Mouse (Mus musculus): ENCODE results near the gene Aamp.

Aamp gene

DNA sequence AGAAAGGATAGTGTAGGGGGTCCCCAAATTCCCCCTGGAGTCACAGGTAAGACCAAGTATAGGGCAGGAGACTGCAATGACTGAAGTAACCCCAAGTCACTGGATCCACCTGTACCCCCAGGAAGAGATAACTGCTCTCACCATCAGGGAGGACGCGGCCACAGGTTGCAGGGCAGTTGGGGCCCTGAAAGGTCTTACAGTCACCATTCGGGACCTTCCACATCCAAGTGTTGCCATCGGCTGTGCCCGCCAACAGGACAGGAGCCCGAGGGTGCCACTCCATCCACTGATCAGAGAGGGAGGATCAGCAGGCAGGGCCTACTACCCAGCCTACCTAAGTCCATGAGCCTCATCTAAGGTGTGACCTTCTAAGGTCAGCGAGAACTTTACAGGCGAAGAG, 2.7 kb downstream of the Aamp start:
- no peak for DNase-seq (ENCODE audit: low spot score)

DNA sequence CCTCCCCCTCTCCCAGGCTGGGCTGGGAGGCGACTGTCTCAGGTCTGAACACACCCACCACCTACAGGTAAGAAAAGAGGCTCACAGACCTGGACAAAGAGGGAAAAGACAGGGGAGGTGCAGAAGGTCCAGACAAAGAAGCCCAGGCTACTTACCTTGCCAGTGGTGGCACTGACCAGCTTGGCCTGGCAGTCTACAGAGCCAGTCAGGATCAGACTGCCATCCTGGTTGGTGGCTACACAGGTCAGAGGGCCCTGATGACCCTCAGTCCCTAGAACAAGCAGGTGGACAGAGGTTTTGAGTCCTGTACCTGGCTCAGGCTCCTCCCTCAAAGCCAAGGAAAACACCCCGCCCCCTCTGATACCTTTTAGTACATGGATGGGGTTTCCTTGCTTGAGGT, 3.2 kb downstream of the Aamp start:
- no peak for DNase-seq (ENCODE audit: low spot score)

DNA sequence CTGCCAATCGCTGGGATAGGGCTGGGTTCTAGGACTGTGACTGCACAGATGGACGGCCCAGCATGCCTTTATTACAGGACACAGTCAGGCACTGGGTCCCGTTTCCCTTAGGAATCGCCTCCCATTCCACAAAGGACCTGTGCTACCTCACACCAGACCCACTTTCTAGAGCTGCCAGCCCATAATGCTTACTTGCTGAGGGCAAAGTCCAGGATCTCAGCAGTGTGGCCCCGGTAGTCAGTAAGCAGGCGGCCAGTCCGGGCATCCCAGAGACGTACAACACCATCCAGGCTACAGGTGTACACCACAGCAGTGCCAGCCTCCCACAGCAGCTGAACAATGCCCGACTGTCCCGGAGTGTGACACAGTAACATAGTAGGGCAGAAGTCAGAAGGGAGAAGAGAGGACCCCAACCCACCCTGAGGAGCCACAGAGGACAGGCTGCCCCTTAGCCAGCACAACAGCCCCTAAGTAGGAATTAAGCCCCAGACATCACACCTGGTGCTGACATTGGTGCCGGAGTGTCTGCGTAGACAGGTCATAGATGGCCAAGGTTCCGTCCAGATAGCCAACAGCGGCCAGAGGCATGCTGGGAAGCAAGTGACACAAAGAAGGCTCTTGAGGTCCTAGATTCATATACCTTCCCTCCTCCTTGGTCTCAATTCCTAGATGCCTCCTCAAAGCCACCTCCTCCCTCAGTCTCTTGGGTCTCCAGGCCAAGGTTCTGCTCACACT, 3.8 kb downstream of the Aamp start:
- DNase-seq (ENCODE audit: low spot score) = no peak

DNA sequence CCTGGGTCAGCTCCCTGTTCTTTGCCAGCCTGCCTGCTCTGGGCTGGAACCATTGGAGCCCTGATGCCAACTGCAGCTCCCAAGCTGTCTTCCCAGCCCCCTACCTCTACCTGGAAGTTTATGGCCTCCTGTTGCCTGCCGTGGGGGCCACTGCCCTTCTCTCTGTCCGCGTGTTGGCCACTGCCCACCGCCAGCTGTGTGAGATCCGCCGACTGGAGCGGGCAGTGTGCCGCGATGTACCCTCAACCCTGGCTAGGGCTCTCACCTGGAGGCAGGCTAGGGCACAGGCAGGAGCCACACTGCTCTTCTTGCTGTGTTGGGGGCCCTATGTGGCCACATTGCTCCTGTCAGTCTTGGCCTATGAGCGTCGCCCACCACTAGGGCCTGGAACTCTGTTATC, 5.5 kb downstream of the Aamp start:
- no peak for DNase-seq (ENCODE audit: low spot score)

DNA sequence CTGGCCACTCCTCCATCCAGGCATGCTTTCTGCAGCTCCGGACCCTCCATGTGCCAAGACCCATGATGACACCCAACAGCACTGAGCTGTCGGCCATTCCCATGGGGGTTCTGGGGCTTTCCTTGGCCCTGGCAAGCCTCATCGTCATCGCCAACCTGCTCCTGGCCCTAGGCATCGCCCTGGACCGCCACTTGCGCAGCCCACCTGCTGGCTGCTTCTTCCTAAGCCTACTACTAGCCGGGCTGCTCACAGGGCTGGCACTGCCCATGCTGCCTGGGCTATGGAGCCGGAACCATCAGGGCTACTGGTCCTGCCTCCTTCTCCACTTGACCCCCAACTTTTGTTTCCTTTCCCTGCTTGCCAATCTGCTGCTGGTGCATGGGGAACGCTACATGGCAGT, 6.0 kb downstream of the Aamp start, which contains the start of gene Gpbar1:
TSS of gene Gpbar1 (plus strand) at position 13 of the 400 bp plus-strand sequence.
- no peak for DNase-seq (ENCODE audit: low spot score)

DNA sequence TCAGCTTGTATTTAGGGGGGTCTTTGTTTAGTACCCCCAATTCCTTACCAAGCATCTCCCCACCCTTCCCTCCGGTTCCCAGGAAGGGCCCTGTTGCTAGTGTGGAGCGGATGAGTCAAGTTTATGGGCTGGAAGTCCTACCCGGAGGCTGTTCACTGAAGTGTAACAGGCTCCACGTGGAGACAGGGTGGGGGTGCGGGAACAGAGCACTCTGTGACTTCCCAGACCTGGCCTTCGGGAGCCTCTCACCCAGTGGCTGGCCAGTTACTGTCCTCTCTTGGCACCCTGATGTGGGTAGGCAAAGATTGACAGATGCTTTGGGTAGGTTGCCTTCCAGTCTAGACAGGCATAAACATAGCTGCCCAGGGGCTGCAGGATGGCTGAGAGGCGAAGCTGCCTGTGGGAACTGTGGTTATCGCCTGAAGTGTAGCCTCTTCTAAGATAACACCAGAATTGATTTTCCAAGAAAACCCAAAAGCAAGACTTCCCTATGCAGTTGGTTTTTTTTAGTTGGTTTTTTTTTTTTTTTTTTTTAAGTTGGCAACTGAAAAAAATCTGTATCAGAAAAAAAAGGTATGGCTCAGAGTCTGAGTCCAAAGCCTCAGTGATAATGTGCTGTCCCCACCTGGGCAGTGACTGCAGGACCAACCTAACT, 6.5 kb downstream of the Aamp start:
- no peak for DNase-seq (ENCODE audit: low spot score)

DNA sequence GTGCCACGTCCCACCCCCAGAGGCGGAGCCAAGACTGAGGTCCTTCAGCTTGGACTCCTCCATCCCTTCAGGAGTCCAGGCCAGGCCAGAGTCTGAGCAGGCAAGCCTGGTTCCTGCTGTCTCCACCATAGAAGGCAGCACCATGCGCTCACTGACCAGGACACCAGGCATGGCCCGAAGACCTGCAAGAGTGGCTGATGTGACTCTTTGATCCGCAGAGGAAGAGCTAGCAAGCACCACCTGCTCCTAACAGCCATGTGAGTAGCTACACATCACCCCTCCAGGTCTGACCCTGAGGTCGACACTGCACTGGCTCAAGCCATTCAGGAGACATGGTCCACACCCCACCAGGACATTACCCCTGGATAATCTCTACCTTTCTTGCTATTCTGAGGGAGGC, 7.5 kb downstream of the Aamp start:
- no peak for DNase-seq (ENCODE audit: low spot score)

DNA sequence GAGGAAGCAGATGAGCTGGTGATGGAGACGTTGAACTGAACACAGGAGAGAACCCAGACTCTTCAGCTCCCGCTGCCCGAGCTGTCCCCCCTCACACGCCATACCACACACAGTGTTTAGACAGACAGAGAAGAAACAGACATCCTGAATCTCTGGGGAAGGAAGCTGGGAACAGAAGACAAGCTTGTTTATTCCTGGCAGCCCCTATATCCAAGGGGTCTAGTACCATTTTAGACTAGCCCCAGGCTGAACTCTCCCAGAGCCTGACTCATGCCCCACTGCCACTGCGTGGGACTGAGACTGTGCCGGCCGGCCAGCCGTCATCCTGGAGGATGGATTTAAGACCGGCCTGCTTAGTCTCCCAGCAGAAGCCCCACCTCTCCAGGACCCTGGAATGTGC, 9.5 kb downstream of the Aamp start:
- DNase-seq (ENCODE audit: low spot score) = no peak

DNA sequence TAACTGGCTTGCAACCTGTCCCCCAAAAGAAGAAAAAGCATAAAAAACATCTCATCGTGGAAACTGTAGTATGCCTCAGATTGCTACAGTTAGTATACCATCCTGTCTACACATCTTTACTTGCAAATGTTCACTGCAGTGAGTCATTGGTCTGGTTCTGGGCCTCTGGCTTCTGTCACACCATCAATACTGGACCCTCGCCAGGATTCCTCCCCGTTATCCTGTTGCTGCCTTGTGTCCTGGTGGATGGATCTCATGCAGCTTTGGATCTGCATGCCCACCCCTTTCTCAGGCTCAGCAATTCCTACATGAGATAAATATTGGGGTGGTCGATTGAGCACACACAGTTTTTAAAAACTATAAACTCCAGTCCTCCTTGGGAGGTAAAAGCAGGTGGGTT, 12.9 kb downstream of the Aamp start:
- no peak for DNase-seq (ENCODE audit: low spot score)

DNA sequence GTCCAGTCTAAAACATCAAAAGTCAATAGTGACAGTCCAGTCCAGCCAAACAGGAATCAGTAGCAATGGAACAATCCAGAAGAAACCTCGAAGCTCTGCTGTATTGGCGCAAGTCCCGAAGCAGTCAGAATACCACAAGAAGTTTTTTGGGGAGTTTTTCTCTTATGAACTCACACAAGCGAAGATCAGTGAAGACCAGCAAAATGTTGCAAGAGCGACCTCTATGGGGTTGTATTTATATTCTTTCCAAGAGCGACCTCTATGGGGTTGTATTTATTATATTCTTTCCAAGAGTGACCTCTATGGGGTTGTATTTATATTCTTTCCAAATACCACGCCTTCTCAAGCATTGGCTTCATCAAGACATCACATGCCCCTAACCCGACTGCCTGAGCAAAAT, 15.8 kb downstream of the Aamp start:
- DNase-seq (ENCODE audit: low spot score) = no peak

DNA sequence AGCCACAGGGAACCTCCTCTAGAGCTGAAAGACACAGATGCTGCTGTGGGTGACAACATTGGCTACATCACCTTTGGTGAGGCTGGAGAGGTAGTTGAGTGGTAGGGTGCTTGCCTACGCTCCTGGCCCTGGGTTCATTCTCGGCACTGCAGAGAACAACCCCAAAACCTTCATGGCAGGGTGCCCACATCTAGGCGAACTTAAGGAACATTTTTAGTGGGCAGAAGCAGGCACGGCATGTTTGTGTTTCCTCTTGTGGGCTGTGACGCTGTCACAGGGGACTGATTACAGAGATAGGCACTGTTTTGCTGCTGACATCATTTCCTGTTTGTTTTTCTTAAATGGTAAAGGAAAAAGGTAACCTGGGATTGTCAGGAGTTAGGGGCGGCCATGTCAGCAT, 22.0 kb downstream of the Aamp start:
- DNase-seq (ENCODE audit: low spot score) = no peak

DNA sequence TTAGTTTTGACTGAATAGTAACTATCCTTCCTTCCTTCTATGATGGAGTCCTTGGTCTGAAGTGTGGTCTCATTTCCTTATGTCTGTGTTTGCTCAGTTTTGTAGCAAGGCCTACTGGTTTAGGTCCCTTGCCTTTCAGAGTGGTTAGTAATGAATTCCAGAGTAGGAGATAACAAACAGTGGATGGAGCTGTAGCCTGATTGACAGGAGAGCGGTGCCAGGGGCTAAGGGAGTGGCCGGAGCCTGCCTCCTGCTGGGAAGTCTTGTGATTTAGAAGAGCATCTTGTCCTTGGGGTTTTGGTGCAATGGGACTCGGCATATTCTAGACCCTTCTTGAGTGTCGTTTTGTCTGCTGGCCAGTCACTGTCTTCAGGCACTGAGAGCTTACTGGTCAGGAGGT, 27.8 kb downstream of the Aamp start:
- DNase-seq (ENCODE audit: low spot score) = no peak

DNA sequence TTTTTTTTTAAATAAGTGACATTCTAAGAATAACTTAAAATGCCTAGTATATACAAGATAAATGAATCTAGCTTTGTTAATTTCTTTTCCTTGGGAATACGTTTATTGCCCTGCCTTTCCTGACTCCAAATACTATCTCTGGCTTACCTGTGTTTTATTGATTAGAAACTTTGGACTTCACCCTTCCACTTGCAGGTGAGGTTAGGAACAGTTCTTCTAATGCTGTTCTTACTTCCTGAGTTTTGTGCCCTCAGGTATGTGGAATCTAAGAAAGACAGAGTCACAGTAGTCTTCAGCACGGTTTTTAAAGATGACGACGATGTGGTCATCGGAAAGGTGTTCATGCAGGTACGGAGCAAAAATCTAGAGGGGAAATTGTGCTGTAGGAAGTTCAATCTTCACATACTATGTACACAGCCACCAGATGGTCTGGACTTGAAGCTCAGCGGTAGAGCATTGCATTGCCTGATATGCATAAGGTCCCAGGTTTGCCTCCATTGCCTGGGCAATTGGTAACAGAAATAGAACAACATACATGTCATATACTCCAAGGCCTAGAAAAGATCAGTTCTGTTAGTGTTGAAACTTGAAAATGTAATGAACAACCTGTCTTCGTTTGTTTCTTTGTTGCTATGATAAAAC, 28.7 kb downstream of the Aamp start:
- no peak for DNase-seq (ENCODE audit: low spot score)

DNA sequence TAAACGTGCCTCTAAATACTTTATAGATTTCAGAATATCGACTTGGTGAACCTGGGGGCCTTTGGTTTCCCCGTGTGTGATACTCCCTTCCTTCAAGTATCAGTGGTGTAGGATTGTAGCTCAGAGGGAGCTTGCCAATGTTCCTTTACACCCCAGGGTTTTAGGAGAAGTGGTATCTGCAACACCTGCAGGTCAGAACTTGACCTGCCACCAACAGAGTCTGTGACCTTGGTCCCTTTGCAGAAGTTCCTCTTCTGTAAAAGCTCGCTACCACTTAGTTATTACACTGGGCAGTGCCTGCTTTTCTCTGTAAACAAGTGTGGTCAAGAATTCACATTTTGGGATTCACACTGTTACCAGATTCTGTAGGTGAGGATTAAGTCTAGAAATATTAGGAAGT, 34.4 kb downstream of the Aamp start:
- no peak for DNase-seq (ENCODE audit: low spot score)

DNA sequence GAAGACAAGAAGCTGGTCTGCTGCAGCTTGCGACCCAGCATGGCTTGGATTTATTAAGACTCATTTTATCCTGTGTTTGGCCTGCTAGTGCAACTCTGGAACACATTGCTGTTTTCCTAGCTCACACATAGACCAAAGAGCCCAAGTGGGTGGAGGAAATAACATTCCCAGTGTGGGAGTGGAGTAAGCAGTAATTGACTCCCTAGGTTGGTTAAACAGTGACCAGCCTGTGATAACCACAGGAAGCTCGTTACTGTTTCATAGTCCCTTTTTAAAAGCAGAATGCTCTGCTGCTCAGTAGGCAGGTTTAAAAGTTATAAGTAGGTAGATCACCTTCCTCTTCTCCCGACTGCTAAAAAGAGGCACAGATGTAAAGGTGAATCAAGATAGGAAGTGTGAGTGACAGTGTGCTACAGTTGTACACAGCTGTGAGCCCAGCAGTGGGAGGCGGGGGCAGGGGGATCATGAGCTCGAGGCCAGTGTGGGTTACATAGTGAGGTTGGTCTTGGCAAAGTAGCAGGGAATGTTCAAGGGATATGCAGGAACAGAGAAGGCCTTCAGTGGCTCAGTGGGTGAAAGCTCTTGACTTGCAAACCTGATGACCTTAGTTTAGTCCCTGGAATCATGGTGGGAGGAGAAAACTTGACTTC, 35.1 kb downstream of the Aamp start:
- DNase-seq (ENCODE audit: low spot score) = no peak

DNA sequence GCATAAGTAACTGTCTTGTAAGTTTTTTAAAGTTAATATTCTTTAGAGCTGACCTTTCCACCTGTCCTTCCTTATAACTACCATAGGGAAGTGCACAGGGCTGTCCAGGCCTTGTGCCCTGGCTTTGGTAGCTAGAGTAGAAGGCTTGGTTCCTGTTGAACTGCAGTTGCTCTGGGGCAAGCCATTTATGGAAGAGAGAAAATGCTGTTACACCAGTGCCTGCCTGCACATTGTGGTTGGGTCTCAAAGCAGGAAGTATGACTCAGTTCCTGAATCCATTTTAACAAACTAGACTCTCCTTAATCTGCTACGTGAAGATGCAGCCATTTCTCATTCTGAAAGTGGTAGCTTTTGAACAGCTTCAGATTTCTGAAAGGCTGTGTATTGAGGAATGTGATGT, 35.7 kb downstream of the Aamp start:
- no peak for DNase-seq (ENCODE audit: low spot score)

DNA sequence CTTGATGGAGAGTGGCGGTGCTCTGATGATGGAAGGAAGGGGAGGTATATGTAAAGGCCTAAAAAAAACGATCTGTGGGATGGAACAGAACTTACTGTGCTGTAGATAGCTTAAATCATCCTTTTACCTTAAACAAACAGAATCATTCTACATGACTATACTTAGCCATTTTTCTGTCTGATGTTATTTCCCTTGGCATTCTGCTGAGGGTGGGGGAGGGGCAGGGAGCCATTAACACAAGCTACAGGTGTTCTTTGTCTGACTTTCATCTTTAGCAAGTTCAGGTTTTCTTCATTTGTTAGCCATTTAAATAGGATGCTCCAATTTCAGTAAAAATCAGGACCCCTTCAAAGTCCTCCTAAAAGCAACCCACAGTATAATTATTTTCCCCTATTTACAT, 39.0 kb downstream of the Aamp start:
- DNase-seq (ENCODE audit: low spot score) = no peak

DNA sequence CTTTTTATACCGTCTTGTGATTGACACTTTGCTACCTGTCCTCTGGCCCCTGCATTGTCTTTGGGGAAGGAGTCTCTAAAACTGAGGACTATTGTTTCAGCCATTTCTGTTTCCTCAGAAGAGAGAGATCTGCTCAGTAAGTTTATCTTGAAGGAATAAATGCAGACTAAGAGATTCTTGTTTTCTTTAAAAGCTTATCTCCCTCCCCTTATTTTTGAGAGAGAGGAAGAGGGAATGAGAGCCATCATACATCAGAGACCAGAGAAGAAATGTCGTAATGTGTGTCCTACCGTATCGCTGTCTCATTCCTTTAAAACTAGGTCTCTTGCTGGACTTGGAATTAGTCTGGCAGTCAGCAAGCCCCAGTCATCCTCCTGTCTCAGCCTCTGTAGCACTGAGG, 43.7 kb downstream of the Aamp start:
- DNase-seq (ENCODE audit: low spot score) = no peak

DNA sequence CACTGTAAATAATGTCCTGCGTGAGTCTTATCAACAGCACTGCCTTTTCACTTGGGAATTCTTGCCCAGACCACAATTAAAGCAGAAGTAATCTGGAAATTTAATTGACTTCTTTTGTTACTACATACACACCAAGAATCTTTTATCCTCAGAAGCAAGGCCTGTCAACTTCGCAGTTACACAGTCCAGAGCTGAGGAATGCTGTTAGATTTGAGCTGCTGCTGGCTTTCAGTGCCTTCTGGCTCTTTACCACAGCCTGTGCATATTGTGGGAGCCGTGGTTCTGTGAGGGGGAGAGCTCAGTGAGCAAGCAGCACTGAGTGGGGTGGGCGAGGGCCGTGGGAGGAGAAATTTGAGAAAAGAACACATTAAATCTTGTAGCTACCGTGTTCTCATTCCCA, 44.2 kb downstream of the Aamp start:
- DNase-seq (ENCODE audit: low spot score) = no peak

DNA sequence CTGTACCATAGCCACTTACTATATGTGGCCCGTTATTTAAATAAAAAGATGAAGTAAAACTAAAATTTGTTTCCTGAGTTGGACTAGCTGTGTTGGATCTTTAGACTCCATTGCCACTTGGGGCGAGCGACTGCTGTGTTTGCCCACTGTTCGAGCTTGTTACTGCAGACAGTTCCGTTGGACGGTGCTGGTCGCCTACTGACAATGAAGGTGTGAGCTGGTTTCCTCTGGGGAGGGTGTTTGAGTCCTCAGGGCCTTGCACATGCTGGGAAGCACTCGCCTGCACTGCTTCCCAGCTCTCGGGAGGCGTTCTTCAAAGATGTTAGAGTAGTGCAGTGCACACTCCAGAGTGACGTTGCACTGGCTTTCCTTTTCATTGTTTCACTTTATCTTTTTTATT, 44.9 kb downstream of the Aamp start:
- no peak for DNase-seq (ENCODE audit: low spot score)

DNA sequence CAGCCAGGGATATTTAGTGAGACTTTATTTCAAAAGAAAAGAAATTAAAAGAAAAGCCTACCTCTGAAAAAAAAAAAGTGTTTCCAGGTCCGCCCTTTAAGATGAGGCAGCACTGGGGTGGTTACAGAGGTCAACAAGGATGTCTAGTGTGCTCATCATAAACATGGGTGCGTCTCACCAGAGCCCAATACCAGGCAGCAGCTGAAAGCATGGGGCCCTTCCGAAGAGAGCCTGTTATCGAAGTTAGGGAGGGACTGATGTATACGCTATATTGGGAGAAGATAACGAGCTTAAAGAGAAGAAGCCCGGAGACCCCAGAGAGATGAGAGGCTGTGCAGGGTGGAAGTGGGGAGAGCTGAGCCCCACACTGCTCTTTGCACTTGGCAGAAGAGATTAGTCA, 45.4 kb downstream of the Aamp start:
- no peak for DNase-seq (ENCODE audit: low spot score)

DNA sequence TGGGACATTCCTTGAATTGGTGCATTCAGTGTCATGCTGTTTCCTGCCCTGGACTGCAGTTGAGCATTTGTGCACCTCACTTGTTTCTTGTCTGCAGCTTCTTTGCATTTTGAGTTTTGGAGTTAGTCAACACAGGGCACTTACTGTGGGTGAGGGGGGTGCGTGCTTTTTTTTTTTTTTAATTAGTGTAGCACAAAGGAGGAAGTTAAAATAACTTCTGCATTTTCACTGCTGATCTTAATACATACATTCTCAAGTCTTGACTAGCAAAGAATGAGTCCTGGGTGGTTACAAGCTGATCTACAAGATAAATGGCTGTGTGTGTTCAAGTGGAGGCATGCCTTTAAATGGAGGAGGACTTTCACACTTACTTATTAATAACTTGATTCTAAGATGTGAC, 46.4 kb downstream of the Aamp start:
- DNase-seq (ENCODE audit: low spot score) = no peak

DNA sequence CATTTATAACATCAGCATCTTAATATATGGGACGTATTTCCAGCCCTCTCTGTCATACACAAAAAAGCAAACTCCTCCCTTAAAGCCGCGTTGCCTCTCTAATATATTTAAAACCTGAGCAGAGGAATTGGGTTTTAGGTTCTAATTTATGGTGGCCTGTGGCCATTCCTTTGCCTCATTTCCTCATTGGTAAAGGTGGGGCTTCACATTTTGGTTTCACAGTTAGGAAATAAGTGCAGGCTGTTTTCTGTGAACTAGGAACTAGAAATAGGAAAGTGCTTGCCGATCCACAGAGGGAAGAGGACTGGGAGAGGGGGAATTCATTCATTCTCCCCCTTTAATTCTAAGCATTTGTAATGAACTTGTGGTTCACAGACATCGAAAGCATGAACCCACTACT, 46.9 kb downstream of the Aamp start:
- DNase-seq (ENCODE audit: low spot score) = no peak

Measured in urinary bladder, postnatal 25 days (tissue).